Mouse (Mus musculus) MEL (cell line): Measurements from ENCODE around the gene Ccr2. TPM values are rescaled to one million over a fixed set of nuclear protein-coding genes. Genes with fewer than 3 reads are reported as not detected.

Experiments used
- DNase-seq: peaks from one replicate; pipeline ENCODE4 v3.0.0; 2011; ENCODE audit warnings: low read depth, low spot score
- H3K27ac ChIP-seq: 2 replicates; pipeline ENCODE4 v1.5.1; 2012; ENCODE audit warnings: low read depth, mild to moderate bottlenecking, control low read depth, low read length, moderate library complexity; ENCODE audit not compliant: control insufficient read depth
- H3K27me3 ChIP-seq, 2 experiments: fragments of 150-350 bp in 1 of 2; sonication (generic) in 1 of 2; 2 replicates each; pipeline ENCODE4 v1.6.1; 2012; ENCODE audit warnings: low read length in 2 of 2, mild to moderate bottlenecking in 2 of 2, improper control_type of control experiment in 1 of 2, moderate library complexity in 1 of 2; ENCODE audit not compliant: insufficient read depth in 2 of 2, control insufficient read depth in 1 of 2
- H3K36me3 ChIP-seq, 2 experiments: 2 replicates each; pipeline ENCODE4 v1.6.1; 2012 to 2014; ENCODE audit warnings: low read length in 2 of 2, improper control_type of control experiment in 1 of 2, inconsistent platforms in 1 of 2, mild to moderate bottlenecking in 1 of 2; ENCODE audit not compliant: insufficient read depth in 2 of 2, control insufficient read depth in 1 of 2
- H3K4me1 ChIP-seq, 2 experiments: fragments of 150-350 bp in 1 of 2; sonication (generic) in 1 of 2; 2 replicates each; pipeline ENCODE4 v1.6.1; 2012; ENCODE audit warnings: low read length in 2 of 2, improper control_type of control experiment in 1 of 2, mild to moderate bottlenecking in 1 of 2; ENCODE audit not compliant: insufficient read depth in 2 of 2, control insufficient read depth in 1 of 2
- H3K4me3 ChIP-seq, 2 experiments: fragments of 150-350 bp in 1 of 2; sonication (generic) in 1 of 2; 2 replicates each; pipeline ENCODE4 v1.5.1; 2012; ENCODE audit warnings: low read depth in 2 of 2, low read length in 2 of 2, mild to moderate bottlenecking in 2 of 2, moderate library complexity in 2 of 2, control low read depth in 1 of 2, improper control_type of control experiment in 1 of 2; ENCODE audit not compliant: control insufficient read depth in 1 of 2, insufficient read depth in 1 of 2
- H3K79me2 ChIP-seq: 2 replicates; pipeline ENCODE4 v1.6.1; 2012; ENCODE audit warnings: mild to moderate bottlenecking, low read length, moderate library complexity; ENCODE audit not compliant: control insufficient read depth, poor library complexity, insufficient read depth
- H3K9ac ChIP-seq: 2 replicates; pipeline ENCODE4 v1.6.1; 2012; ENCODE audit warnings: low read depth, mild to moderate bottlenecking, control low read depth, low read length, moderate library complexity; ENCODE audit not compliant: control insufficient read depth, poor library complexity, severe bottlenecking
- H3K9me3 ChIP-seq: fragments of 150-350 bp; sonication (generic); replicated peaks from 2 replicates; pipeline ENCODE4 v1.6.1; 2012; ENCODE audit warnings: mild to moderate bottlenecking, low read length, improper control_type of control experiment, moderate library complexity; ENCODE audit not compliant: insufficient read depth
- CHD1 ChIP-seq: IDR thresholded peaks from 2 replicates; pipeline ENCODE4 v1.6.1; 2012; ENCODE audit warnings: low read depth, mild to moderate bottlenecking, inconsistent platforms, low read length, improper control_type of control experiment
- CHD2 ChIP-seq: IDR thresholded peaks from 2 replicates; pipeline ENCODE4 v1.6.1; 2011; ENCODE audit warnings: low read length, improper control_type of control experiment
- CTCF ChIP-seq, 3 experiments: IDR thresholded peaks in 2 of 3; conservative IDR thresholded peaks in 1 of 3; 2 replicates each; pipeline ENCODE4 v1.5.1; 2011 to 2012; ENCODE audit warnings: low read length in 3 of 3, low read depth in 2 of 3, mild to moderate bottlenecking in 2 of 3, improper control_type of control experiment in 1 of 3, inconsistent platforms in 1 of 3, mixed read lengths in 1 of 3, moderate library complexity in 1 of 3; ENCODE audit not compliant: control insufficient read depth in 1 of 3, insufficient read depth in 1 of 3, poor library complexity in 1 of 3, severe bottlenecking in 1 of 3
- EP300 ChIP-seq, 2 experiments: IDR thresholded peaks; 2 replicates each; pipeline ENCODE4 v1.6.1; 2011; ENCODE audit warnings: improper control_type of control experiment in 2 of 2, low read length in 2 of 2, low read depth in 1 of 2, mild to moderate bottlenecking in 1 of 2
- ETS1 ChIP-seq: IDR thresholded peaks from 2 replicates; pipeline ENCODE4 v1.6.1; 2012; ENCODE audit warnings: low read depth, mild to moderate bottlenecking, inconsistent platforms, low read length, improper control_type of control experiment, moderate library complexity
- GATA1 ChIP-seq: IDR thresholded peaks from 2 replicates; pipeline ENCODE4 v1.6.1; 2011; ENCODE audit warnings: low read depth, low read length, improper control_type of control experiment
- JUND ChIP-seq: IDR thresholded peaks from 2 replicates; pipeline ENCODE4 v1.6.1; 2011; ENCODE audit warnings: low read depth, mild to moderate bottlenecking, improper control_type of control experiment, low read length
- KAT2A ChIP-seq: conservative IDR thresholded peaks from 2 replicates; pipeline ENCODE4 v1.6.1; 2012; ENCODE audit warnings: low read depth, low read length, improper control_type of control experiment, inconsistent platforms
- MAX ChIP-seq: IDR thresholded peaks from 2 replicates; pipeline ENCODE4 v1.6.1; 2011; ENCODE audit warnings: low read length, improper control_type of control experiment
- MEF2A ChIP-seq: IDR thresholded peaks from 2 replicates; pipeline ENCODE4 v1.6.1; 2014; ENCODE audit warnings: low read depth, mild to moderate bottlenecking, inconsistent platforms, low read length, improper control_type of control experiment; ENCODE audit not compliant: poor library complexity, insufficient replicate concordance, severe bottlenecking; ENCODE audit errors: extremely low read depth
- MYC ChIP-seq: IDR thresholded peaks from 2 replicates; pipeline ENCODE4 v1.6.1; 2011; ENCODE audit warnings: low read depth, mild to moderate bottlenecking, low read length, improper control_type of control experiment, moderate library complexity
- NELFE ChIP-seq: IDR thresholded peaks from 2 replicates; pipeline ENCODE4 v1.6.1; 2011; ENCODE audit warnings: low read depth, low read length, improper control_type of control experiment
- NRF1 ChIP-seq: IDR thresholded peaks from 2 replicates; pipeline ENCODE4 v1.6.1; 2014; ENCODE audit warnings: low read depth, mild to moderate bottlenecking, inconsistent platforms, low read length, improper control_type of control experiment, moderate library complexity; ENCODE audit not compliant: poor library complexity, insufficient read depth, severe bottlenecking
- POLR2A ChIP-seq, 2 experiments: IDR thresholded peaks; 2 replicates each; pipeline ENCODE4 v1.6.1; 2011 to 2012; ENCODE audit warnings: low read length in 2 of 2, mild to moderate bottlenecking in 2 of 2, control low read depth in 1 of 2, improper control_type of control experiment in 1 of 2, low read depth in 1 of 2, moderate library complexity in 1 of 2; ENCODE audit not compliant: control insufficient read depth in 1 of 2, insufficient read depth in 1 of 2, poor library complexity in 1 of 2
- RCOR1 ChIP-seq: IDR thresholded peaks from 2 replicates; pipeline ENCODE4 v1.6.1; 2012; ENCODE audit warnings: low read depth, mild to moderate bottlenecking, inconsistent platforms, low read length, improper control_type of control experiment
- TAL1 ChIP-seq: IDR thresholded peaks from 2 replicates; pipeline ENCODE4 v1.6.1; 2012; ENCODE audit warnings: mild to moderate bottlenecking, inconsistent platforms, low read length, moderate library complexity, mixed read lengths
- TCF12 ChIP-seq: IDR thresholded peaks from 2 replicates; pipeline ENCODE4 v1.6.1; 2014; ENCODE audit warnings: low read depth, mild to moderate bottlenecking, inconsistent platforms, low read length, improper control_type of control experiment, moderate library complexity
- USF1 ChIP-seq: IDR thresholded peaks from 2 replicates; pipeline ENCODE4 v1.6.1; 2014; ENCODE audit warnings: low read depth, mild to moderate bottlenecking, inconsistent platforms, low read length, improper control_type of control experiment, moderate library complexity
- USF2 ChIP-seq, 2 experiments: IDR thresholded peaks; 2 replicates each; pipeline ENCODE4 v1.6.1; 2011 to 2012; ENCODE audit warnings: improper control_type of control experiment in 2 of 2, low read length in 2 of 2, borderline replicate concordance in 1 of 2, inconsistent platforms in 1 of 2, low read depth in 1 of 2, mild to moderate bottlenecking in 1 of 2; ENCODE audit not compliant: insufficient read depth in 1 of 2
- ZC3H11A ChIP-seq: IDR thresholded peaks from 2 replicates; pipeline ENCODE4 v1.6.1; 2012; ENCODE audit warnings: low read depth, mild to moderate bottlenecking, inconsistent platforms, low read length, improper control_type of control experiment
- ZKSCAN1 ChIP-seq: IDR thresholded peaks from 2 replicates; pipeline ENCODE4 v1.6.1; 2012; ENCODE audit warnings: low read depth, mild to moderate bottlenecking, inconsistent platforms, low read length, improper control_type of control experiment, moderate library complexity
- ZNF384 ChIP-seq: IDR thresholded peaks from 2 replicates; pipeline ENCODE4 v1.6.1; 2012; ENCODE audit warnings: low read depth, mild to moderate bottlenecking, inconsistent platforms, low read length, improper control_type of control experiment
- polyA plus RNA-seq, 2 experiments: library from polyadenylated mRNA; stranded (reverse) in 1 of 2; unstranded in 1 of 2; fragments of >175 nt in 1 of 2; fragments of >200 nt in 1 of 2; gene quantifications; 2 replicates each; pipeline versions ENCODE4 v1.2.1 to v1.2.4; 2012; ENCODE audit warnings: low replicate concordance in 2 of 2, low read depth in 1 of 2; ENCODE audit not compliant: insufficient read length in 2 of 2, insufficient read depth in 1 of 2, missing spikeins in 1 of 2
- total RNA-seq: library from RNA; depleted of rRNA; stranded (reverse); fragments of 300-350 nt; gene quantifications from 2 replicates; pipeline ENCODE4 v1.2.3, GENCODE M21; 2012

Ccr2 gene
- total and polyA plus RNA-seq, 3 experiments, result 4.1 to 10.8 TPM; not detected in 1

- Histone ChIP-seq H3K4me1 (peaks cover 19 to 21% of the 10 kb centered on the region in 2 experiments), H3K4me3 (no peak overlapping the region), H3K9ac (no peak overlapping the region), H3K9me3 (no peaks in the 10 kb centered on the region)
- TF ChIP-seq MEF2A (no peak), TAL1 (no peak), POLR2A (IDR thresholded peaks at IDR 0.05; ENCODE audit: control insufficient read depth in 1 of 2, insufficient read depth in 1 of 2, low read depth in 1 of 2, low read length in 2 of 2, poor library complexity in 1 of 2) (no peak), RCOR1 (no peak), NELFE (no peak), EP300 (IDR thresholded peaks at IDR 0.05; ENCODE audit: low read depth in 1 of 2, low read length in 2 of 2) (no peak; a peak in 1 of 4 replicates), NRF1 (no peak), JUND (no peak), KAT2A (no peak), CHD2 (no peak), ZC3H11A (no peak), CHD1 (no peak), MAX (no peak), USF2 (IDR thresholded peaks at IDR 0.05; ENCODE audit: borderline replicate concordance in 1 of 2, insufficient read depth in 1 of 2, low read depth in 1 of 2, low read length in 2 of 2) (no peak), GATA1 (no peak), USF1 (no peak), ZNF384 (no peak), MYC (no peak), CTCF (IDR thresholded peaks at IDR 0.05 in 2 of 3, conservative IDR thresholded peaks at IDR 0.05 in 1 of 3; ENCODE audit: control insufficient read depth in 1 of 3, insufficient read depth in 1 of 3, low read depth in 2 of 3, low read length in 3 of 3, poor library complexity in 1 of 3, severe bottlenecking in 1 of 3) (no peak)
- TF ChIP-seq, all 39 proteins: peak for 0
- Histone ChIP-seq H3K27me3 (no peaks in the 10 kb centered on the region), H3K27ac (no peak overlapping the region), H3K79me2 (no peaks in the 10 kb centered on the region), H3K36me3 (peaks cover 0 to 21% of the 10 kb centered on the region in 2 experiments; a peak in 2 of 4 replicates)
- DNase-seq, result no peak
Observed at GRCm38 (mm10) chr9:124056158-124056709, 45.5 kb upstream of the Ccr2 start.

GRCm38 (mm10) chr9:124059660-124060352 is 41.9 kb upstream of the Ccr2 start:
- peak; percentile 51 for DNase-seq
- peaks cover 0 to 23% of the 10 kb centered on the region in 2 experiments; a peak in 2 of 4 replicates for H3K36me3 ChIP-seq
- no peaks in the 10 kb centered on the region for H3K27me3 ChIP-seq
- TF ChIP-seq TCF12 (peak; percentile 85), TAL1 (peak; percentile 74), ZNF384 (no peak), ZKSCAN1 (no peak), GATA1 (peak; percentile 52), EP300 (IDR thresholded peaks at IDR 0.05; ENCODE audit: low read depth in 1 of 2, low read length in 2 of 2) (peak; percentile 56 to 62; a peak in 2 of 4 replicates), ETS1 (peak; percentile 54; the same call in 1 of the 2 replicates)
- H3K27ac ChIP-seq, result peak overlapping the region; percentile 3; the same call in 1 of the 2 replicates
- no peak overlapping the region for H3K4me3 ChIP-seq
- no peaks in the 10 kb centered on the region for H3K79me2 ChIP-seq
- H3K4me1 ChIP-seq, result peaks cover 16 to 24% of the 10 kb centered on the region in 2 experiments
- H3K9ac ChIP-seq, result no peak overlapping the region
- no peaks in the 10 kb centered on the region for H3K9me3 ChIP-seq
